Comparison of ENCODE assay signal across 17 mouse cellular contexts in genomic region chr3:130942947-130943630, GRCm38 (mm10).
DNase-seq lines count a peak whose midpoint lies in the region; ATAC-seq lines count a peak whose summit lies in the region.
"Had no signal": no experiment of that assay in that cellular context is flagged by ENCODE, and none has a peak within 500 bp of the region (broad histone marks: within the 10 kb centered on the region; RNA-seq: fewer than 3 reads in every experiment).

No protein-coding gene starts in this region.

- peak; percentile 65 for DNase-seq in heart, adult 11 months
- DNase-seq in heart, postnatal 14 days, result no peak
- peak; percentile 77 for DNase-seq in 3T3-L1 (ENCODE audit: low read depth, low spot score)
- peak; percentile 68 for DNase-seq in intestine, embryonic 14.5 days (ENCODE audit: low spot score)
- DNase-seq in lung, postnatal 36 days, result peak; percentile 10
- no peak for DNase-seq in urinary bladder, postnatal 10 days (ENCODE audit: low spot score)
- DNase-seq in ovary, adult 18-20 months (ENCODE audit: low spot score), result no peak
- DNase-seq: adrenal gland, postnatal 10 days; cerebellum, adult 8-10 months; heart, postnatal 36 days; right cerebral cortex, postnatal 14 days had no signal

- ATAC-seq in intestine, embryonic 14.5 days (replicated peaks; ENCODE audit: low FRiP score, low TSS enrichment, low read depth), result peak; percentile 77
- ATAC-seq in hindbrain, embryonic 16.5 days, result no peak
- ATAC-seq: forebrain, embryonic 16.5 days had no signal

- H3K27ac ChIP-seq in intestine, embryonic 14.5 days (ENCODE audit: low read depth), result peak overlapping the region; percentile 47; the same call in 1 of the 2 replicates
- H3K27ac ChIP-seq in hindbrain, embryonic 16.5 days (ENCODE audit: low read depth, low read length), result no peak overlapping the region
- H3K27ac ChIP-seq: hindbrain, embryonic 15.5 days; limb, embryonic 13.5 days; neural tube, embryonic 12.5 days had no signal

- H3K27me3 ChIP-seq in intestine, embryonic 14.5 days (replicated peaks; ENCODE audit: control insufficient read depth, insufficient read depth, low read length), result 0 out of 2 replicates have a peak, but pooled peaks cover 2% of the 10 kb centered on the region
- H3K27me3 ChIP-seq in hindbrain, embryonic 16.5 days (replicated peaks; ENCODE audit: control insufficient read depth, insufficient read depth, low read length), result no peaks in the 10 kb centered on the region
- H3K27me3 ChIP-seq: heart, embryonic 12.5 days; hindbrain, embryonic 15.5 days; limb, embryonic 13.5 days had no signal

- H3K9ac ChIP-seq in intestine, embryonic 14.5 days (ENCODE audit: low read length), result no peak overlapping the region
- no peak overlapping the region for H3K9ac ChIP-seq in hindbrain, embryonic 16.5 days (ENCODE audit: low read depth, low read length)
- H3K9ac ChIP-seq: heart, embryonic 12.5 days; hindbrain, embryonic 15.5 days; limb, embryonic 13.5 days; neural tube, embryonic 12.5 days had no signal

- intact Hi-C loops in heart, postnatal 14 days (cut with DNase I), result no loop called here

- no peaks in the 10 kb centered on the region for H3K9me3 ChIP-seq in intestine, embryonic 14.5 days (ENCODE audit: control insufficient read depth, low read length)
- H3K9me3 ChIP-seq in hindbrain, embryonic 16.5 days (ENCODE audit: control insufficient read depth, low read length), result no peaks in the 10 kb centered on the region
- H3K9me3 ChIP-seq: heart, embryonic 12.5 days; hindbrain, embryonic 15.5 days; limb, embryonic 13.5 days; neural tube, embryonic 12.5 days had no signal

- peaks cover 10% of the 10 kb centered on the region; the same call in 1 of the 2 replicates for H3K4me1 ChIP-seq in intestine, embryonic 14.5 days (replicated peaks; ENCODE audit: control insufficient read depth, insufficient read depth, low read length)
- H3K4me1 ChIP-seq in hindbrain, embryonic 16.5 days (ENCODE audit: control insufficient read depth, insufficient read depth, low read depth, low read length), result peaks cover 19% of the 10 kb centered on the region

- 0 out of 2 replicates have a peak overlapping the region, but pooled peaks have one; percentile 9 for H3K4me2 ChIP-seq in intestine, embryonic 14.5 days (ENCODE audit: low read length)
- no peak overlapping the region for H3K4me2 ChIP-seq in hindbrain, embryonic 16.5 days (ENCODE audit: low read length)
- H3K4me2 ChIP-seq: heart, embryonic 12.5 days; hindbrain, embryonic 15.5 days; limb, embryonic 13.5 days; neural tube, embryonic 12.5 days had no signal

- H3K4me3 ChIP-seq in intestine, embryonic 14.5 days (ENCODE audit: low read depth, low read length), result no peak overlapping the region
- no peak overlapping the region for H3K4me3 ChIP-seq in hindbrain, embryonic 16.5 days (ENCODE audit: low read length)
- H3K4me3 ChIP-seq: heart, embryonic 12.5 days; hindbrain, embryonic 15.5 days; limb, embryonic 13.5 days; neural tube, embryonic 12.5 days had no signal

- H3K36me3 ChIP-seq in intestine, embryonic 14.5 days (ENCODE audit: control insufficient read depth, insufficient read depth, low read length), result no peaks in the 10 kb centered on the region
- H3K36me3 ChIP-seq in hindbrain, embryonic 16.5 days (ENCODE audit: control insufficient read depth, insufficient read depth, low read length), result no peaks in the 10 kb centered on the region
- H3K36me3 ChIP-seq: heart, embryonic 12.5 days; hindbrain, embryonic 15.5 days; limb, embryonic 13.5 days; neural tube, embryonic 12.5 days had no signal

- WGBS in intestine, embryonic 14.5 days, result 29% methylated on average over 8 of the region's 8 CpGs
- 77% methylated on average over 8 of the region's 8 CpGs for WGBS in hindbrain, embryonic 16.5 days

Comparison
In these comparisons a context has a peak if more than half of its experiments do, and no peak if none do; other contexts are left out.
1. DNase-seq: peak in heart, adult 11 months (single experiment), 3T3-L1 (single experiment), intestine, embryonic 14.5 days (single experiment) and lung, postnatal 36 days (single experiment); none in heart, postnatal 14 days (0 of 2), urinary bladder, postnatal 10 days (single experiment) and ovary, adult 18-20 months (single experiment).